Mouse (Mus musculus) heart, embryonic 15.5 days (tissue): ENCODE results near the gene Eml4. TPM values are rescaled to one million over a fixed set of nuclear protein-coding genes. Genes with fewer than 3 reads are reported as not detected.

ENCODE experiments used
- ATAC-seq: fragments of 200-750 bp; cut with Nextera tagmentation; replicated peaks from 2 replicates; pipeline ENCODE4 v1.8.0; 2017; ENCODE audit warnings: low read depth, moderate TSS enrichment; ENCODE audit not compliant: insufficient number of reproducible peaks, insufficient read depth, low FRiP score
- H3K27ac ChIP-seq: fragments of 300-500 bp; sonication (generic); 2 replicates; pipeline ENCODE4 v1.5.1; 2015; ENCODE audit warnings: mild to moderate bottlenecking, inconsistent platforms
- H3K27me3 ChIP-seq: fragments of 300-500 bp; sonication (generic); 2 replicates; pipeline ENCODE4 v1.6.1; 2015; ENCODE audit warnings: inconsistent platforms
- H3K36me3 ChIP-seq: fragments of 300-500 bp; sonication (generic); 2 replicates; pipeline ENCODE4 v1.6.1; 2015; ENCODE audit warnings: mild to moderate bottlenecking, inconsistent platforms
- H3K4me1 ChIP-seq: fragments of 300-500 bp; sonication (generic); replicated peaks from 2 replicates; pipeline ENCODE4 v1.6.1; 2015; ENCODE audit warnings: inconsistent platforms
- H3K4me2 ChIP-seq: fragments of 300-500 bp; sonication (generic); 2 replicates; pipeline ENCODE4 v1.6.1; 2015; ENCODE audit warnings: inconsistent platforms, mild to moderate bottlenecking, moderate library complexity
- H3K4me3 ChIP-seq: fragments of 300-500 bp; sonication (generic); 2 replicates; pipeline ENCODE4 v1.5.1; 2015; ENCODE audit warnings: mild to moderate bottlenecking, inconsistent platforms
- H3K9ac ChIP-seq: fragments of 300-500 bp; sonication (generic); 2 replicates; pipeline ENCODE4 v1.6.1; 2015; ENCODE audit warnings: mild to moderate bottlenecking, inconsistent platforms
- H3K9me3 ChIP-seq: fragments of 300-500 bp; sonication (generic); replicated peaks from 2 replicates; pipeline ENCODE4 v1.6.1; 2016; ENCODE audit warnings: inconsistent platforms
- WGBS: fragments of 180-500 bp; shearing (Covaris S2); methylation state at CpG from one replicate; pipeline ENCODE4 v1.1.7; 2015; ENCODE audit warnings: mixed read lengths; 5-methylcytosine and 5-hydroxymethylcytosine counted together
- polyA plus RNA-seq: library from polyadenylated mRNA; unstranded; fragments of >200 nt; fragmentation: Nextera tagmentation; extraction: Ambion mirVana; gene quantifications from 2 replicates; pipeline ENCODE4 v1.2.1, GENCODE M21; 2015

Gene Eml4
- polyA plus RNA-seq, 1 experiment from 2014 or later, result 11.0 TPM

DNA sequence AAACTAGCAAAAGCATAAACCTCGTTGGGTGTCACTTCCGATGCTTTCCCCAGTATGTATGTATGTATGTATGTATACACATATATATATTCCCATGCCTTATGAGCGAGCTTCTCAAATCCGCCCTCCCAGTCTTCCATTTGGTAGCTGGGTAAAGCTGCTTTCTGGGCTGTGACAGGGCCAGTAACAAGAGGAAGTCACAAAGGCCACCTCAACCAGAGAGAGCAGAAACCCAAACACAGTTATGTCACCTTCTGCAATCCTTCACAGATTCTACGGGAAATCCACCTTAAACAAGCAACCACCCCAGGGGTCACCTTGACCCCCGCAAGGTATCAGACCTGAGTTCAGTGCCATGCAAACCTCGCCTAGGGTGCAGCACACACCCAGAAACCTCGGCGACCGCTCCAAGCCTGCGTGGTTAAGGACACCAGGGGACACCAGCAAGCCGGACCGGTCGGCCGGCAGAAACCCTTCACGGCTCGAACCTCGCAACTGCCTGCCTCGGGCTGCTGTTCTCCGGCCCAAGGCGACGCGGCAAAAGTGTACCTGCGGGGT lies 163.0 kb downstream of the Eml4 start:
- ATAC-seq, result peak; percentile 36
- H3K36me3 ChIP-seq, result no peaks in the 10 kb centered on the region
- H3K27me3 ChIP-seq, result no peaks in the 10 kb centered on the region
- H3K27ac ChIP-seq, result peak overlapping the region; percentile 83
- peak overlapping the region; percentile 95 for H3K9ac ChIP-seq
- peak overlapping the region; percentile 93 for H3K4me3 ChIP-seq
- WGBS, result 1% methylated on average over 24 of the region's 24 CpGs
- H3K4me1 ChIP-seq, result peaks cover 17% of the 10 kb centered on the region
- no peaks in the 10 kb centered on the region for H3K9me3 ChIP-seq
- H3K4me2 ChIP-seq, result peak overlapping the region; percentile 81

DNA sequence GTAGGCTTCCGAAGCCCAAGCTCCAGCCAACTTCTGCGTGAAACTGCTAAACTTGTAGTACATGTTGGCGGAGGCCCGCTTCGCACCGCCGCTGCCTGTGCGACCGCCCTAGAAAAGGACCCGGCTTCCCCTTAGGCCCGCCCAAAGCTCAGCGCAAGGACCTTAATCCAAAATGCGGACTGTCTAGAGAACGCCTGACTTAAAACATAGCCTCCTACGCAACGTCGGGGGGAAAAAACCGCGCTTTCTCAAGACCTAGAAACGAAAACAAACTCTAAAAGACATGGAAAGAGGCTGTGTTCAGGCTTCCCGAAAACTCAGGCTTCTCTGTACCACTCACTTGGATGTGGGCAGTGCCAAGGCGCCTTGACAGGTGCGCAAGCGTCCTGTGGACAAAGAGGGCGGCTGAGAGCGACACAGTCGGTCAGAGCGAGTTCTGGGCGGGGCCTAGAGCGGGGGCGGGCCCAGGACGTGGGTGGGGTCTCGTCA lies 163.5 kb downstream of the Eml4 start:
- peak overlapping the region; percentile 93 for H3K4me3 ChIP-seq
- peak overlapping the region; percentile 95 for H3K9ac ChIP-seq
- peak overlapping the region; percentile 83 for H3K27ac ChIP-seq
- H3K4me2 ChIP-seq, result peak overlapping the region; percentile 81
- H3K27me3 ChIP-seq, result no peaks in the 10 kb centered on the region
- WGBS, result under 1% methylated on average over 33 of the region's 33 CpGs
- H3K36me3 ChIP-seq, result no peaks in the 10 kb centered on the region
- peaks cover 17% of the 10 kb centered on the region for H3K4me1 ChIP-seq
- no peaks in the 10 kb centered on the region for H3K9me3 ChIP-seq
- peak; percentile 99 for ATAC-seq

DNA sequence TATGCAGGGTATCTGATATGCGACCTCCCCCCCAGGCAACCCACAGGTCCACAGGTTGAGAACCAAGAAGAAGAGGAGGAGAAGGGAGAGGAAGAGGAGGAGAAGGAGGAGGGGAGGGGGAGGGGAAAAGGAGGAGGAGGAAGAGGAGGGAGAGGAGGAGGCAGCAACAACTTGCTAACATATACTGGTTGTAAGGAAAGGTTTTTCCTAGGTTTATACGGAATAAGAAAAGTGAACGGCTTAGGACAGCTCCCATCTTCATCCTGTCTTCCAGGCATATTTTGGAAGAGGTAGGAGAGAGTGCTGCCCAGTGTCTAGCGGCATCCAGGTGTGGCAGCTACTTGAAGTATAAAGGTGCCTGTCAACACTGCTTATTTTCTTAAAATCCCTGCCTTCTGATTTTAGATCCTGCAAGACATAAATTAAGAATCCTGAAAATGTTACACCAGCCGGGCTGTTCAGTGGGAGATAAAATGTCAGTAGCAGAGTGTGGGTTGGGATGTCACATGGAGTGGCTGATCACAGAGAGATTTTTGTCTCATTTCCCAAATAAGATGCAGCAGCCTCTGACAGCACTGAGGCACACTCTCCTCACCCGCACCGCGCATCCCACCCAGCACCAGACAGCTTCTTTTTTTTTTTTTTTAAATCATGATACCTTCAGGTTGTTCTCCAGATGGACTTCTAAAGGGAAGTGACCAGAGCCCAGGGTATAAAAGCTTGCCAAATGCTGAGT lies 166.7 kb downstream of the Eml4 start, which contains the start of gene Cox7a2l:
Cox7a2l (minus strand) TSS at position 51 of the 736 bp plus-strand sequence.
- ATAC-seq, result no peak
- WGBS, result 88% methylated on average over 8 of the region's 8 CpGs
- Histone ChIP-seq H3K9me3 (no peaks in the 10 kb centered on the region), H3K4me3 (no peak within 1 kb of the TSS), H3K4me2 (no peak within 1 kb of the TSS), H3K9ac (no peak within 1 kb of the TSS), H3K27ac (no peak within 1 kb of the TSS), H3K27me3 (no peaks in the 10 kb centered on the region), H3K4me1 (peaks cover 12% of the 10 kb centered on the region), H3K36me3 (no peaks in the 10 kb centered on the region)

DNA sequence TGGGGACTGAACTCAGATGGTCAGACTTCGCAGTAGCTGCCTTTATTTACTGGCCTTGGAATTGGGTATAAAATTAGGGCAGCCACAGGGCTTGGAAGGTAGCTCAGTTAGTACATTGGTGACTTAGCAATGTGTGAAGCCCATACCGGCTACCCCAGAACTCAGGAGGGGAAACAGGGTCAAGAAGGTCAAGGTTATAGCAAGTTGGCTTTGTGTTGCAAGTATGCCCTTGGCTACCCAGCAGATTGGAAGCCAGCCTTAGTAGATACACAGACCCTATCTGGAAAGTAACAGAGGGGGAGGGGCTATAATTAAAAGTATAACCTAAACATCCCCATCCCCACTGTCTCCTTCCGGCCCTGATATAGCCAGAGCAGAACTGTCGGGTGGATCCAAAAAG lies 171.2 kb downstream of the Eml4 start:
- Histone ChIP-seq H3K27me3 (no peaks in the 10 kb centered on the region), H3K9ac (no peak overlapping the region), H3K27ac (no peak overlapping the region), H3K4me2 (no peak overlapping the region), H3K4me1 (peaks cover 13% of the 10 kb centered on the region), H3K36me3 (no peaks in the 10 kb centered on the region), H3K4me3 (no peak overlapping the region), H3K9me3 (no peaks in the 10 kb centered on the region)
- 82% methylated on average over 4 of the region's 4 CpGs for WGBS
- no peak for ATAC-seq

DNA sequence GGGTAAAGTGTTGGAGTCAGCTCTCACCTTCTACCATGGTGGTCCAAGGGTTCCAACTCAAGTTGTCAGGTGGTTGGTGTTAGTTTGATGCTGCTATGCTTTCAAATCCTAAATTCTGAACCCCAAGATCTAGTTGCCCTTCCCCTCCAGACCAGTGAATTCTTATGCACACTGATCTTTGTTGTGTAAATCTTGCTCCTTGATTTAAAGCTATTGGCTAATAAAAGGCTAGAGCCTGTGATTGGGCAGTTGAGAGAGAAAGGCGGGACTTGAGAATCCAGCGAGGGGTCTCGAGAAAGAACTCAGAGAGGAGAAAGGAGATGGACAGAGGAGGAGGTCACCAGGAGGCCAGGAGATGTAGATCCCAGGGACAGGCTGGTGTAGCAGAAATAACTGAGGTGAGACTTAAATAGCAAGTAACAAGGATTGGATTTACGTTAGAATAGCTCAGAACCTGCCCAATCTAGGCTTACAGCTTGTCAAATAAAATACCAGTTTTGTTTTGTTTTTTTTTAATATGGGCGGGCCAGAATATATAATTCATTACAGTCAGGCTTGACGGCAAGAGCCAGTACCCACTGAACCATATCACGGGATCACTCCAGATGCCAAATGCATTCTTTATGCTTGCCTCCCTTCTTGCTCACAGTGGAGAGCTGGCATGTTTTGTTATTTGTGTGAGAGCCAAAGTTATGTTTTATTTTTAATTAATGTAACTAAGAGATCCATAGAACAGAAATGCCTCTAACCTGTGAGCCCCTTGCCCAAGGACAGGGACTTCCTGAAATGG lies 172.1 kb downstream of the Eml4 start:
- no peak for ATAC-seq
- Histone ChIP-seq H3K9ac (no peak overlapping the region), H3K9me3 (no peaks in the 10 kb centered on the region), H3K4me3 (no peak overlapping the region), H3K27ac (no peak overlapping the region), H3K36me3 (no peaks in the 10 kb centered on the region), H3K27me3 (no peaks in the 10 kb centered on the region), H3K4me1 (peaks cover 22% of the 10 kb centered on the region), H3K4me2 (no peak overlapping the region)
- 65% methylated on average over 7 of the region's 7 CpGs for WGBS

DNA sequence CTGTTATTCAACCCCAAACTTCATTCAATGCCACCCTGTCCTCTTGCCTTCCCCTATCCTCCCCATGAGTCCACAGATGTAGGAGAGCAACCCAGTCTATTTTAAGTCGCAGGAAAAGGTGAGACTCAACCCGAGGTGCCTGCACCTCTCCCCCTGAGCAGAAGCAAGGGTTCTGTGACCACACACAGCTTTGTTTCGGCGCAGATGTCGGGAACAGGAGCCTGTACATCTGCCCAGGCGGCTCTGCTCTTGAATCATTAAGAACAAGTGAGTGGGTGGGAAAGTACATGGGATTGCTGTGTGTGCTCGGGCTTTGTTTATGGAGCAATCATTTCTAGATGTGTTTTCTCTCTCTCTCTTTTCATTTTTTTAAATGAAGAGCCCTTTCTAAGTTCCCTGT lies 174.0 kb downstream of the Eml4 start:
- 52% methylated on average over 7 of the region's 7 CpGs for WGBS

DNA sequence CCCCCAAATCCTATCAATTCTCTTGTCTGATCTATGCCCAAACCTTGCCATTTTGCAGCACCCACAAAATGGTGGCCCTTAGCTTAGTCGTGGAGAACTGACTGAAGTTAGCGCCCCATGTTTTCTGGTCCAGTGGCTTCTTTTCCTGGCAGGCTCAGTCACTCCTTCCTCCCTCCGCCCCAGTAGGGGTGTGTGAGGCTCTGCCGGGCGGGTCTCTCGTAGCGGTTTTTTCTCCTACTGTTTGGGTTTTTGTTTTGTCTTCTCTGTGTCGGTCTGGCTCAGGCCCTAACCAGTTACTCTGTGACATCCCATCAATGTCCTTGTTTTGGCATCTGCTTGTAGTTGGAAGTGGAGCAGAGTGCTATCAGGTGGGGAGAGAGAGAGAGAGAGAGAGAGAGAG lies 174.9 kb downstream of the Eml4 start:
- WGBS, result 14% methylated on average over 8 of the region's 8 CpGs
- no peak for ATAC-seq
- H3K9ac ChIP-seq, result no peak overlapping the region
- peak overlapping the region; percentile 77; the same call in 1 of the 2 replicates for H3K27ac ChIP-seq
- no peaks in the 10 kb centered on the region for H3K27me3 ChIP-seq
- H3K9me3 ChIP-seq, result no peaks in the 10 kb centered on the region
- no peak overlapping the region for H3K4me3 ChIP-seq
- H3K36me3 ChIP-seq, result no peaks in the 10 kb centered on the region
- peak overlapping the region; percentile 20; the same call in 1 of the 2 replicates for H3K4me2 ChIP-seq
- peaks cover 27% of the 10 kb centered on the region for H3K4me1 ChIP-seq

More for the DNA sequence above, 174.0 kb downstream of the Eml4 start:
- H3K4me3 ChIP-seq, result no peak overlapping the region
- no peak overlapping the region for H3K9ac ChIP-seq
- no peak for ATAC-seq
- no peaks in the 10 kb centered on the region for H3K36me3 ChIP-seq
- no peaks in the 10 kb centered on the region for H3K27me3 ChIP-seq
- peaks cover 27% of the 10 kb centered on the region for H3K4me1 ChIP-seq
- no peak overlapping the region for H3K27ac ChIP-seq
- no peaks in the 10 kb centered on the region for H3K9me3 ChIP-seq
- no peak overlapping the region for H3K4me2 ChIP-seq

DNA sequence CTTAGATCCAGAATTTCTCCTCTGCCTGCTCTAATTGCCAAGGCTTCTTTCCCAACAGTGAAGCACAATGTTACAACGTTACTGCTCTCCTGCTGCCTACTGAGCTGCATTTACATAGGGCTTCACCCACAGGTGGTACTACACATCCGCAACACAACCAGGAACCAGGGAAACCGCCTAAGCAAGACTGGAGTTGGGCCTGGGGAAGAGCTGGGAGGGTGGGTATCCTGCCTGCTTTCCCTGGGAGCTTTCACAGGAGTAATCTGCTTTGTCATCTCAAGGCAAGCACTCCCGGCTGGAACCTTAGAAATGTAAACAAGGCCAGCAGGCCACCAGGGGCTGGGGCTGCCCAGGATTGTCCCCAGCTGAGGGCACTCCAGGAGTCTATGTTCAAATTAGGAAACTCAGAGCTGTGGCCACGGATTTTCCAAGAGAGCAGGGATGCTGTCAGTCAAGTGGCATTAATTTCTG lies 175.4 kb downstream of the Eml4 start:
- no peaks in the 10 kb centered on the region for H3K27me3 ChIP-seq
- H3K9ac ChIP-seq, result no peak overlapping the region
- H3K4me3 ChIP-seq, result no peak overlapping the region
- no peaks in the 10 kb centered on the region for H3K9me3 ChIP-seq
- H3K4me2 ChIP-seq, result no peak overlapping the region
- no peak for ATAC-seq
- peaks cover 27% of the 10 kb centered on the region for H3K4me1 ChIP-seq
- H3K36me3 ChIP-seq, result no peaks in the 10 kb centered on the region
- WGBS, result 24% methylated on average over 5 of the region's 5 CpGs
- H3K27ac ChIP-seq, result peak overlapping the region; percentile 77

DNA sequence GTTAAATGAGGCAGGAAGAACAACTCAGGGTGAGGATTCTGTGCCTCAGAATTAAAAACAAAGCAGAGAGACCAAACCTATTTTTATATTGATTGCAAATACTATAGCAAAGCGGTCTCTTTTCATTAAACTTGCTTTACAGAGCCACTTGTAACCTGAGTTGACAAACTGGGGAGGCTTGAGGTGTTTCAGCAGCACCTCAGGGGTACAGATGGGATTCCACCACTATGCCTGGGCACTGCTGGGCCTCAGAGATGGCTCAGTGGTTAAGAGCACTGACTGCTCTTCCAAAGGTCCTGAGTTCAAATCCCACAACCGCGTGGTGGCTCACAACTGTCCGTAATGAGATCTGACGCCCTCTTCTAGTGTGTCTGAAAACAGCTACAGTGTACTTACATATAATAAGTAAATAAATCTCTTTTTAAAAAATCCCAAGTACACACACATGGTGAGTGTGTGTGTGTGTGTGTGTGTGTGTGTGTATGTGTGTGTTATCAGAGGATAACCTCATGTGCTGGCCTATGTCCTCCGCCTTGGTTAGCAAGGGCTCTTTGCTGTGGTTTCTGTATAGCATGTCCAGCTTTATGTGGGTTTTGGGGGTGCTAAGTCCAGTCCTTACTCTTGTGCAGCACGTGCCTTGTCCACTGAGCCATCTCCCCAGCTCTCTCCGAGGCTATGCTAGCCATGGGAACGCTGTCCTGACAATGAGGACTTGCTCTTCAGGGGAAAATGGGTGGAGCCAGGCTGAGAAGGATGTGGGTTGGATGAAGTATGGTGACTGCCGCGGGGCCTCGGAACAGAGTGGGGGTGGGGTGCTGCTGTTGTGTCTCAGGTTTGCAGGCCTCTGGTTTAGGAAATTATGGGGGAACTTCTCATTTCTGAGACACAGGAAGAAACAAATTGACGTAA lies 176.1 kb downstream of the Eml4 start:
- peak overlapping the region; percentile 77 for H3K27ac ChIP-seq
- peaks cover 27% of the 10 kb centered on the region for H3K4me1 ChIP-seq
- H3K36me3 ChIP-seq, result no peaks in the 10 kb centered on the region
- H3K9ac ChIP-seq, result peak overlapping the region; percentile 35; the same call in 1 of the 2 replicates
- no peaks in the 10 kb centered on the region for H3K27me3 ChIP-seq
- peak overlapping the region; percentile 66 for H3K4me2 ChIP-seq
- peak; percentile 89 for ATAC-seq
- H3K9me3 ChIP-seq, result no peaks in the 10 kb centered on the region
- H3K4me3 ChIP-seq, result peak overlapping the region; percentile 36
- WGBS, result 34% methylated on average over 13 of the region's 13 CpGs

DNA sequence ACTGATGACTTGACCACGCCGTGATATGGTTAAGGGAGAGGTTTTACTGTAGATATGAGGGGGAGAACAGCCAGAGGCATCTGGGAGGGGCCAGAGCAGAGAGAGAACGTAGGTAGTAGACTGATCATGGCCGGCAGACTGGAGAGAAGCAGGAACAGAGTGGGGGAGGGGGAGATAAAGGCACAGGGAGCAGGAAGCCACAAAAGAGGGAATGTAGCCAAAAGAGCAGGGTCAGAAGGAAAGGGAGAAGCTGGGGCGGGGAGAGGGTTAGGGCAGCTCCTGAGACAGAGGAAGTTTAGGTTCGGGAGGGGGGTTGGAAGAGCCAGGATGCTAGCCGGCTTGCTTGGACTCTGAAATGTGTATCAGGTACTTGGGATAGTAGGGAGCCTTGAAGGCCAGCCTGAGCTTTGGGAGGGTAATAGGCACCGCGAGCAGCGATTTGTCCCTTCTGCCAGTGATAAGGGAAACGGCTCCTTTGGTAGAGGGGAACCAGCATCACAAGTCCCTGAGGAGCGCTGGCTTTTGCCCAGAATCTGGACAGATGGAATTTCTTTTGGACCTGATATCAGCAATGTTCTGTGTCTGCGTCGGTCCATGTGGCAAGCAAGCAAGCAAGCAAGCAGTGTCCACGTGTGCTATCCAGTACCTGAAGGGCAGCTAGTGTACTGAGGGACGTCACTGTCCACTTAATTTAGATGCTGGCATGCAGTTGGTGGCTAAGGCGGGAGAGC lies 177.1 kb downstream of the Eml4 start:
- Histone ChIP-seq H3K4me2 (peak overlapping the region; percentile 66), H3K27me3 (no peaks in the 10 kb centered on the region), H3K9ac (peak overlapping the region; percentile 35), H3K9me3 (no peaks in the 10 kb centered on the region), H3K4me3 (peak overlapping the region; percentile 36), H3K27ac (peak overlapping the region; percentile 77), H3K36me3 (no peaks in the 10 kb centered on the region), H3K4me1 (peaks cover 27% of the 10 kb centered on the region)
- 12% methylated on average over 17 of the region's 17 CpGs for WGBS
- peak; percentile 83 for ATAC-seq
